Mouse (Mus musculus) urinary bladder, adult 2 months (tissue): ENCODE data around the gene Itgal. TPM values are rescaled to one million over a fixed set of nuclear protein-coding genes. Genes with fewer than 3 reads are reported as not detected.
A peak's percentile ranks its signal among the peaks of the same experiment; 100 is the strongest.
"Not testable (repeated sequence)": the region's sequence is repeated elsewhere in the genome, so short reads cannot be mapped to it uniquely, and the experiment has no call there.

Source experiments
- DNase-seq: peaks from one replicate; pipeline ENCODE4 v3.0.0; 2022; ENCODE audit warnings: low spot score
- polyA plus RNA-seq: library from polyadenylated mRNA; depleted of rRNA; stranded (reverse); fragments of >200 nt; gene quantifications from 2 replicates; pipeline ENCODE4 v1.2.3, GENCODE M21; 2012; rRNA removed

The Itgal gene
- 3.4 and 3.5 TPM in 2 replicates for polyA plus RNA-seq

GRCm38 (mm10) chr7:127296098-127296497, at the start of gene Itgal:
Gene Itgal, plus strand, starts transcription at chr7:127296260.
- no peak for DNase-seq

- not testable (repeated sequence) for DNase-seq
These were observed 45.5 kb upstream of the Itgal start for GRCm38 (mm10) chr7:127250511-127250910.

- DNase-seq, result no peak
These were observed 43.6 kb upstream of the Itgal start for GRCm38 (mm10) chr7:127252414-127252813.

GRCm38 (mm10) chr7:127253341-127253740, 42.7 kb upstream of the Itgal start:
- no peak for DNase-seq

GRCm38 (mm10) chr7:127253821-127254769, 42.0 kb upstream of the Itgal start:
- DNase-seq, result peak; percentile 87

- no peak for DNase-seq
These were observed 41.1 kb upstream of the Itgal start for GRCm38 (mm10) chr7:127255008-127255407.

- DNase-seq, result no peak
These were observed 40.1 kb upstream of the Itgal start for GRCm38 (mm10) chr7:127255965-127256364.

- DNase-seq, result no peak
These were observed 39.5 kb upstream of the Itgal start for GRCm38 (mm10) chr7:127256518-127256917.

GRCm38 (mm10) chr7:127259186-127259905, 36.7 kb upstream of the Itgal start:
- DNase-seq, result no peak

GRCm38 (mm10) chr7:127260309-127261111, 35.5 kb upstream of the Itgal start, which contains the start of gene Dctpp1:
Gene Dctpp1, minus strand, starts transcription at chr7:127260709.
- DNase-seq, result peak; percentile 87

- DNase-seq, result no peak
These were observed 33.7 kb upstream of the Itgal start for GRCm38 (mm10) chr7:127262218-127262961.

GRCm38 (mm10) chr7:127263526-127263925, 32.5 kb upstream of the Itgal start:
- DNase-seq, result no peak

- DNase-seq, result no peak
These were observed 25.8 kb upstream of the Itgal start for GRCm38 (mm10) chr7:127270256-127270655.

GRCm38 (mm10) chr7:127270666-127271065, 25.4 kb upstream of the Itgal start:
- no peak for DNase-seq

GRCm38 (mm10) chr7:127271093-127271492, 25.0 kb upstream of the Itgal start:
- DNase-seq, result no peak

- no peak for DNase-seq
These were observed 23.5 kb upstream of the Itgal start for GRCm38 (mm10) chr7:127272566-127272965.

GRCm38 (mm10) chr7:127273118-127273923, 22.7 kb upstream of the Itgal start:
- DNase-seq, result no peak

- peak; percentile 88 for DNase-seq
These were observed 21.9 kb upstream of the Itgal start, which contains the start of gene Sephs2 for GRCm38 (mm10) chr7:127273925-127274789. Gene Sephs2, minus strand, starts transcription at chr7:127274055.

GRCm38 (mm10) chr7:127276519-127276961, 19.5 kb upstream of the Itgal start:
- DNase-seq, result no peak
